Mouse (Mus musculus) midbrain, postnatal 0 days (tissue): ENCODE measurements around the gene Vegfd. TPM values are rescaled to one million over a fixed set of nuclear protein-coding genes. Genes with fewer than 3 reads are reported as not detected.

Experiments used
- ATAC-seq: fragments of 200-750 bp; cut with Nextera tagmentation; 2 replicates; pipeline ENCODE4 v1.8.0; 2017; ENCODE audit warnings: moderate number of reproducible peaks, mild to moderate bottlenecking, moderate TSS enrichment, moderate library complexity; ENCODE audit not compliant: low FRiP score
- DNase-seq: peaks from one replicate; pipeline ENCODE4 v3.0.0-alpha.2; 2015; ENCODE audit warnings: low spot score
- H3K27ac ChIP-seq: fragments of 300-500 bp; sonication (generic); 2 replicates; pipeline ENCODE4 v1.5.1; 2014; ENCODE audit warnings: low read depth, mild to moderate bottlenecking, low read length, mixed read lengths
- H3K27me3 ChIP-seq: fragments of 300-500 bp; sonication (generic); 2 replicates; pipeline ENCODE4 v1.6.1; 2014; ENCODE audit warnings: low read length, control low read depth, mixed read lengths; ENCODE audit not compliant: insufficient read depth
- H3K36me3 ChIP-seq: fragments of 300-500 bp; sonication (generic); 2 replicates; pipeline ENCODE4 v1.6.1; 2014; ENCODE audit warnings: low read length, control low read depth, mixed read lengths; ENCODE audit not compliant: insufficient read depth
- H3K4me1 ChIP-seq: fragments of 300-500 bp; sonication (generic); 2 replicates; pipeline ENCODE4 v1.6.1; 2014; ENCODE audit warnings: mild to moderate bottlenecking, control low read depth, antibody characterized with exemption, low read length, mixed read lengths; ENCODE audit not compliant: insufficient read depth
- H3K4me2 ChIP-seq: fragments of 300-500 bp; sonication (generic); 2 replicates; pipeline ENCODE4 v1.6.1; 2014; ENCODE audit warnings: low read depth, mild to moderate bottlenecking, low read length, mixed read lengths; ENCODE audit not compliant: poor library complexity, severe bottlenecking
- H3K4me3 ChIP-seq: fragments of 300-500 bp; sonication (generic); 2 replicates; pipeline ENCODE4 v1.5.1; 2014; ENCODE audit warnings: low read depth, mild to moderate bottlenecking, low read length, moderate library complexity
- H3K9ac ChIP-seq: fragments of 300-500 bp; sonication (generic); replicated peaks from 2 replicates; pipeline ENCODE4 v1.6.1; 2014; ENCODE audit warnings: mild to moderate bottlenecking, low read length, moderate library complexity, mixed read lengths; ENCODE audit not compliant: poor library complexity, severe bottlenecking
- H3K9me3 ChIP-seq: fragments of 300-500 bp; sonication (generic); 2 replicates; pipeline ENCODE4 v1.6.1; 2016; ENCODE audit warnings: low read length, control low read depth
- CTCF ChIP-seq: IDR thresholded peaks from 2 replicates; pipeline ENCODE4 v1.5.1; 2016; ENCODE audit warnings: antibody characterized with exemption, mild to moderate bottlenecking
- WGBS: fragments of 180-500 bp; shearing (Covaris S2); extraction: QIAGEN DNeasy Blood & Tissue Kit; methylation state at CpG from one replicate; pipeline ENCODE4 v1.1.7; 2014; 5-methylcytosine and 5-hydroxymethylcytosine counted together
- polyA plus RNA-seq: library from polyadenylated mRNA; unstranded; fragments of >200 nt; fragmentation: Nextera tagmentation; extraction: Ambion mirVana; gene quantifications from 2 replicates; pipeline ENCODE4 v1.2.1, GENCODE M21; 2015
- total RNA-seq: library from RNA; depleted of rRNA; stranded (reverse); fragments of >200 nt; gene quantifications from 2 replicates; pipeline ENCODE4 v1.2.3, GENCODE M21; 2014

The Vegfd gene
- total and polyA plus RNA-seq, 2 experiments from 2014 or later: 0.10 to 0.11 TPM

DNA sequence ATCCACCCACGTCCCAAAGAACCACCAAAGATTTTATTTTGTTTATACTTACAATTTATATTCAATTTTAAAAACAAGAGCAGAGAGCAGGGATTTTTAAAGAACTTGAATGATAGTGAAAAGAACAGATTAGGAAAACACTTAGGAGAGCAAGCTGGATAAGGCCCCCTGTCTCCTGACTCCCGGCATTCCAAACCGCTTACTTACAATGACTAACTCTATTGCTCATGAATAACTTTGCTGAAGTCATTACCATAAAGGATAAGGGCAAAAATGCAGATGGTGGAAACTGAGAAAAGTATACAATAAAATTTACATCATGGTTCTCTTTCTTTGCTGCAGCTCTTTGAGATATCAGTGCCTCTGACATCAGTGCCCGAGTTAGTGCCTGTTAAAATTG is 20.9 kb downstream of the Vegfd start:
- no peak overlapping the region for H3K4me3 ChIP-seq
- no peaks in the 10 kb centered on the region for H3K4me1 ChIP-seq
- H3K9ac ChIP-seq: no peak overlapping the region
- ATAC-seq (no peak), DNase-seq (no peak)
- no peak for TF ChIP-seq CTCF
- no peaks in the 10 kb centered on the region for H3K27me3 ChIP-seq
- 74% methylated on average over 4 of the region's 4 CpGs for WGBS
- no peaks in the 10 kb centered on the region for H3K36me3 ChIP-seq
- H3K4me2 ChIP-seq: no peak overlapping the region
- H3K27ac ChIP-seq: no peak overlapping the region
- H3K9me3 ChIP-seq: no peaks in the 10 kb centered on the region

GRCm38 (mm10) chrX:164398456-164398855 is 25.3 kb downstream of the Vegfd start:
- ATAC-seq (no peak), DNase-seq (peak; percentile 38)

GRCm38 (mm10) chrX:164405080-164405649 is 32.0 kb downstream of the Vegfd start:
- no peak overlapping the region for H3K27ac ChIP-seq
- no peak overlapping the region for H3K4me2 ChIP-seq
- DNase-seq (no peak), ATAC-seq (no peak)
- TF ChIP-seq CTCF: no peak
- H3K27me3 ChIP-seq: no peaks in the 10 kb centered on the region
- H3K4me1 ChIP-seq: no peaks in the 10 kb centered on the region
- H3K36me3 ChIP-seq: no peaks in the 10 kb centered on the region
- H3K4me3 ChIP-seq: no peak overlapping the region
- H3K9ac ChIP-seq: no peak overlapping the region
- no peaks in the 10 kb centered on the region for H3K9me3 ChIP-seq

More at GRCm38 (mm10) chrX:164398456-164398855, 25.3 kb downstream of the Vegfd start:
- Histone ChIP-seq H3K4me2 (no peak overlapping the region), H3K9ac (no peak overlapping the region), H3K4me3 (no peak overlapping the region), H3K9me3 (no peaks in the 10 kb centered on the region), H3K27ac (no peak overlapping the region), H3K36me3 (no peaks in the 10 kb centered on the region), H3K27me3 (no peaks in the 10 kb centered on the region), H3K4me1 (no peaks in the 10 kb centered on the region)
- TF ChIP-seq CTCF: peak; percentile 74
- WGBS: 61% methylated on average over 3 of the region's 3 CpGs

- Histone ChIP-seq H3K9me3 (no peaks in the 10 kb centered on the region), H3K27me3 (no peaks in the 10 kb centered on the region), H3K4me3 (no peak overlapping the region), H3K4me2 (no peak overlapping the region), H3K27ac (no peak overlapping the region), H3K9ac (no peak overlapping the region), H3K36me3 (no peaks in the 10 kb centered on the region), H3K4me1 (no peaks in the 10 kb centered on the region)
- ATAC-seq (no peak), DNase-seq (no peak)
- 76% methylated on average over 9 of the region's 9 CpGs for WGBS
- no peak for TF ChIP-seq CTCF
These were observed 33.2 kb downstream of the Vegfd start for GRCm38 (mm10) chrX:164406133-164407022.

DNA sequence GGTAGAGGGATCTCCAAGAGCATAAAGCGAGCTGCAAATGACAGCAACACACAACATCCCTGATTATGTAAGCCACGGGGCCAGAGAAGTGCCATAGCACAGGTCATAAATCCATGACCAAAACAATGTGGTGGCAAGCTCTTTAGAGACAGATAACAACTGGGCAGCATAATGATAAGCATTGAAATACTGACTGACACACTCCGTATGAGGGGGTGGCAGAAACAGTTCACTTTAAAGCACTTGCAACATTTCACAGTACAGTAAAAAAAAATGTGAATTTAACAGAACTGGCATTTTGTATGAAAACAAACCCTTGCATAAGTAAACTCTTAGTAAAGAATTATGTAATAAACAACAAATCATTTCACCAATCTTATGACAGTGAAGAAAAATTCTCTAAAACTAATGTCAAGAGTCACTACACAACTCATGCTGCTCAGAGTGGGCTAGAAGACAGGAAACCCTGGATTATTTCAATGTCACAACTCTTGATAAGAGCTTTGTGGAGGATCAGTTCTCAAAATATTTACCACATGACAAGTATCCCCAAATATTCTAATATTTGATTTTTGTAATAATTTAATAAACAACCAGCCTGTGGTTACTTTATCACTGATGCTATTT is 35.2 kb downstream of the Vegfd start:
- H3K9ac ChIP-seq: no peak overlapping the region
- ATAC-seq: no peak

GRCm38 (mm10) chrX:164410562-164410961 is 37.4 kb downstream of the Vegfd start:
- Histone ChIP-seq H3K4me1 (no peaks in the 10 kb centered on the region), H3K9me3 (no peaks in the 10 kb centered on the region), H3K27ac (no peak overlapping the region), H3K27me3 (no peaks in the 10 kb centered on the region), H3K4me2 (no peak overlapping the region), H3K9ac (no peak overlapping the region), H3K4me3 (no peak overlapping the region), H3K36me3 (no peaks in the 10 kb centered on the region)
- no peak for TF ChIP-seq CTCF
- DNase-seq (no peak), ATAC-seq (no peak)
- WGBS: 77% methylated on average over 1 of the region's 1 CpGs

More for the DNA sequence above, 35.2 kb downstream of the Vegfd start:
- Histone ChIP-seq H3K36me3 (no peaks in the 10 kb centered on the region), H3K4me3 (no peak overlapping the region), H3K27ac (no peak overlapping the region), H3K9me3 (no peaks in the 10 kb centered on the region), H3K4me1 (no peaks in the 10 kb centered on the region), H3K27me3 (no peaks in the 10 kb centered on the region), H3K4me2 (no peak overlapping the region)
- 79% methylated on average over 3 of the region's 3 CpGs for WGBS
- DNase-seq: no peak
- TF ChIP-seq CTCF: no peak
